Mouse (Mus musculus) NIH3T3 (cell line): ENCODE measurements around the gene 6030452D12Rik.

Source experiments
- DNase-seq: peaks from one replicate; pipeline ENCODE4 v3.0.0-alpha.2; 2012; ENCODE audit warnings: low read depth

The 6030452D12Rik gene

DNA sequence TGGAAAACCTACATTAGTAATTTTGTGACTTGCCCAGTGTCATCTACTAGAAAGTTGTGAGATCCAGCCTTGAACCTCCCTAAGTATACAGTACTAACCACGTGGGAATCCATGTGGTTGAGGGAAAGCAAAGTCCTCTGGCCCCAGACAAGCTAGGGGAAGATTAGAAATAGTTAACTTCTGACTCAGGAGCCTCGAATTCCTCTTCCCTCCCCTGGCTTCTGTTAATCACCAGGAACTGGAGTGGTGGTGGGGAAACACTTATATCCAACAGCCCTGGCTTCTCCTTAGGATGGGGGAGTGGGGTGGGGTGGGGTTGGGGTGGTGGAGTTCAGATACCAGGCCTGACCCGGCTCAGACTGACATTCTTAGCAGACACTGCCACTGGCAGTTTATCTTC is 18.4 kb downstream of the 6030452D12Rik start:
- peak; percentile 83 for DNase-seq

DNA sequence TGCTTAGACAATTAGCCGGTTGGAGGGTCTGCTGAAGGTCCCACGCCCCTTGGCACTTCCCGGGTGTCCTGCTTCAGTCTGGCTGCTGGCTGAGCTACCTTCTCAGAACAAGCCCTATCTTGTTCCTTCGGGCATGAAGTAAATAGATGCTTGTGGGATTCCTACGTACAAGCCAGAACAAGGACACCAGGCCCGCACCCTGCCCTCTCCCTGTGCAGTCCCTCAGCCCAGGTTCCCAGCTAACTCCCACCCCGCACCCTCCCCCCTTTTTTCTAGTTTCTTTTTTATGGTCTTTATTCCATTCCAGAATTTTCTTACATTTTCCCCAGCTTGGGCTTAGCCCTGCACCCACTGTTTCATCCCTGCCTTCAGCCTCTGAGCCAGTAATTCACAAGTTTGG is 20.3 kb downstream of the 6030452D12Rik start:
- no peak for DNase-seq

DNA sequence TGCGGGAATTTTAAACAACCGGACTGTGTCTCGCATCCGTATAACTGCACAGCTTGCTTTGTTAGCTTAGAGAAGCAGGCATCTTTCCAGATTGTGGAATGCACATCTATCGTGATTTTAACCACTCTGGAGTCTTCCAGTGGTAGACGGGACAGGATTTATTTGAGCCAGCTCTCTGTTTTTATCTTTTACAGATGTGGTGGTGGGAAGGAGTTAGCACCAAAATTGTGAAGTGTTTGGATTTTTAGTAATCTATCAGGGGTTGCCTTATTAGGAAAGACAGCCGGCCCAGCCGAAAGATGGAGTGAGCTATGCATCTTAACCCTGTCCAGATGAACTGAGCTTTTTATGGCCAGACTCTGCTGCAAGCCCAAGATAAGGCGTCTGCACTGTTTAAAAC is 21.5 kb downstream of the 6030452D12Rik start:
- DNase-seq = peak; percentile 93

DNA sequence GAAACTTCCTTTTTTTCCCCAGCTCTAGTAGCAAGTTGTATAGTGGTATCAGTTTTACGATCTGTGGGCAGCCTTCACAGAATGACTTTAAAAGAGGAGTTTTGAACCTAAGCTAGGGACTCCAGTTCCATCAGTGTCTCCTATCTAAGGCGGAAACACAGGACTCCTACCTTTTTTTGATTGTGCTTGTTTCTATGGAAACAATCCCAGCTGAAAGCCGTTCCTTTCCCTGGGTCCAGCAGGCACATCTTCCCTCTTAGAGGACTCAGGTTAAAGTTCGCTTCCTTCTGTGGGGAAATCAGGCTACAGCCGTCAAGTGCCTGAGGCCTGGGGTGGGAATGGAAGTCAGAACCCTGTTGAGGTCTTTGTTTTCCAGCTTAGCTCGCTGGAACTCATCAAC is 26.4 kb downstream of the 6030452D12Rik start:
- no peak for DNase-seq

DNA sequence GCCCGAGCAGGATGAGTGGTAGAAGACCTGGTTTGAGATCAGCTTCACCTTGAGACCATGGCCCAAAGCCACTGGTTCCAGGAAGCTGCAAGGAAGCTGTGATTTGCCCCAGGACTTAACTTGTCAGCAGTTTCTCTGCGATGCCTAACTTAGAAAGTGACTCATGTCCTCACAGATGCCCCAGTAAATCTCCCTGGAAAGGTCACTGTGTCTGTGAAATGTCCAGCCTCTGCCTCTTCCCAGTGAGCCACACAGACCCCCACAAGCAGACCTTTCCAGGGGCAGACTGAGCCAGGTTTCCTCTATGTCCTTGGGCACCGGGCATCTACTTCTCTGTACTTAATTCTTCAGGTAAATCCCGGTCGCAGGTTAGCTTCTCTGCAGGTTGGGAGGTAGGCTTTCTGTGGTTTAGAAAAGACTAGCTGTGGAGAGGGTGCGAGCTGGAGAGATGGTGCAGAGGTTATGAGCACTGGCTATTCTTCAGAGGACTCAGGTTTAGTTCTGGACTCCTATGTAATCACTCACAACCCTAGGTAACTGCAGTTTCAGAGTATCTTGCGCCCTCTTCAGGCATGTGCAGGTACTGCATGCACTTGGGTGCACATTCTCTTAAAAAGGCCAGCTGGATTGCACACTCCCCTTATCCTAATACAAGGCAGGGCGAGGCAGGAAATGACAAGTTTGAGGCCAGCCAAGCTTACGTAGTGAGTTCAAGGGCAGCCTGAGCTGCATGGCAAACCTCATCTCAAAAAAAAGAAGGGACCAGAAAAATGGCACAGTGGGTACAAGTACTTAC is 27.1 kb downstream of the 6030452D12Rik start:
- peak; percentile 51 for DNase-seq

- DNase-seq = peak; percentile 7
Measured at GRCm38 (mm10) chr8:106528596-106529249, 28.4 kb downstream of the 6030452D12Rik start.

- DNase-seq = peak; percentile 91
Measured at GRCm38 (mm10) chr8:106529885-106530482, 29.7 kb downstream of the 6030452D12Rik start.

GRCm38 (mm10) chr8:106530566-106530965 is 30.2 kb downstream of the 6030452D12Rik start:
- DNase-seq = peak; percentile 62

- no peak for DNase-seq
Measured at GRCm38 (mm10) chr8:106533709-106534108, 33.4 kb downstream of the 6030452D12Rik start.

GRCm38 (mm10) chr8:106534449-106534848 is 34.1 kb downstream of the 6030452D12Rik start:
- DNase-seq = peak; percentile 82

DNA sequence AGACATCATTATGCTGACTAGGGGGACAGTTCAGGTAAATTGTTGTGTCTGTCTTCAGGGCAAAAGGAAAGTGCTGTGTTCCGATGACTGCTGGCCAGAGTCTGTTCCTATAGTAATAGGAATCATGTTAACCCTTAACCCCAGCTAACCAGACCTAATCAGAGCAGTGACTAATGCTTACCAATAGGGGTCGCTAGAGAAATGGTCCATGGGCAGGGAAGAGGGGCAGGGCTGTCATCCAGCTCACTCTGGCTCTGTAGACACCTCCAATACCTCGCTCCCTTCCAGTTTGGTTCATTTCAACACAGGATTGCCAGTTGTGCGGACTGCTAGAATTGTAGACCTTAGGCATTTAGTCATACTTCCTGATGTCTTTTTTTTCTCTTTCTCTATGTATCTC is 35.1 kb downstream of the 6030452D12Rik start:
- peak; percentile 15 for DNase-seq

DNA sequence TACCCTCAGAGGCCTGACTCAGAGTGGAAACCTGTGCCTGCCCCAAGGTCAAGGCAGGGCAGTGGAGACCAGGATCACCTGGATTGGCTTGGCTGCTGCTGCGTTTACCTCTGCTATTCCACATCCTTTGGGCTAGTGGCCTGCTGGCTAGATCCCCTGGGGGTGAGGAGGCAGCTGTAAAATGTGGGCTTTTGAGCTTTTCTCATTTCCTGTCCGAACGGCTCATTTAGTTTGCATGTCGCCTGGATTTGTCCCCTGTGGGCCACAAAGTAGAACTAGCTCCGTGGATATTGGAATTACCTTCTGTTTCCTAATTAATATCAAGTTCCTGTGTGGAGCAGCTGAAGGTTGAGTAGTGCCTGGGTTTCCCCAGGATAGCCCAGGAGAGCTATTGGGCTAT is 38.9 kb downstream of the 6030452D12Rik start:
- DNase-seq = no peak

DNA sequence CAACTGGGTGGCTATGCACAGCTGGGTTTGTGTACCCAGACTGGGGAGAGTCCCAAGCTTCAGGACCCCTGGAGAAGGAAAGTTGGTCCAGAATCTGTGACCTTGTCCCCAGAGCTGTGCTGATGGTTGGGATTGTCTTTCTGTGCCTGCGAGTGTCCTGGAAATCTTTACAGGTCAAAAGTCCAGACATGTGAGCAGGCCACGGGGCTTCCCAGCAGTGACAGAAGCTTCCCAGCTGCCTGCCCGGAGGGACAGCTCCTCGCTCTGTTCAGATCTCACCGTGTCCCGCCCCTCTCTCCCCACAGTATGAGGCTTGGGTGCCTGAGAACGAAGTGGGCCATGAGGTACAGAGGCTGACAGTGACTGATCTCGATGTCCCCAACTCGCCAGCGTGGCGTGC is 40.7 kb downstream of the 6030452D12Rik start:
- DNase-seq = no peak

- no peak for DNase-seq
Measured at GRCm38 (mm10) chr8:106543043-106543442, 42.7 kb downstream of the 6030452D12Rik start.

DNA sequence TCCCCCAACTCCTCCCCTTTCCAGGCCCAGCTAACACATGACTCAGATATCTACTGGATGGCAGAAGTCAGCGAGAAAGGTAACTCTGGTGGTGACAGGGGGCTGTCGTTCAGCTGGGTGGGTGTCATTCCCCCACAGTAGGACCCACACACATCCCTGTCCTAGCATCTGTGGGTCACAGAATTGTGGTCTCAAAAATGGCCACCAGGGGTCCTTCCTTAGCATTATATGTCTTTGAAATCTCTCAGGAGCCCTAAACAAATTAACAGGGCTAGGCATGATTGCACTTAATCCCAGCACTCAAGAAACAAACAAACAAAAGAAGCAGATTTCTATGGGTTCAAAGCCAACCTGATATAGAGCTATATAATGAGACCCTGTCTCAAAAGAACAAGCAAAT is 44.8 kb downstream of the 6030452D12Rik start:
- DNase-seq = peak; percentile 25

DNA sequence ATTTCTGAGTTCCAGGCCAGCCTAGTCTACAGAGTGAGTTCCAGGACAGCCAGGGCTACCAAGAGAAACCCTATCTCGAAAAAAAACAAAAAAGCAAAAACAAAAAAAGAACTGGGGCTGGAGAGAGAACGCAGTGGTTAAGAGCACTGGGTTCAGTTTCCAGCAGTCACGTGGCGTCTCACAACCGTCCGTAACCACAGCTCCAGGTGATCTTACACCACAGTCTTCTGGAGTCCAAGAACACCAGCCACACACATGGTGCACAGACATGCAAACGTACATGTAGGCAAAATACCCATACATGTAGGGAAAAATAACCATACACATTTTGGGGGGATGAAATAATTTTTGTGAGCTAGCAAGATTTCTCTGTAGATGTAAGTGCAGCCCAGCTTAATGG is 46.4 kb downstream of the 6030452D12Rik start:
- DNase-seq = no peak

- no peak for DNase-seq
Measured at GRCm38 (mm10) chr8:106548366-106548936, 48.1 kb downstream of the 6030452D12Rik start.

GRCm38 (mm10) chr8:106550906-106551305 is 50.6 kb downstream of the 6030452D12Rik start:
- DNase-seq = no peak

GRCm38 (mm10) chr8:106554011-106554410 is 53.7 kb downstream of the 6030452D12Rik start:
- DNase-seq = peak; percentile 11

GRCm38 (mm10) chr8:106556068-106556645 is 55.8 kb downstream of the 6030452D12Rik start:
- no peak for DNase-seq
